Mouse (Mus musculus) thymus, adult 2 months (tissue): ENCODE data around the gene Fam53a.

Experiments used
- CTCF ChIP-seq: fragments of 200-500 bp; IDR thresholded peaks from 2 replicates; pipeline ENCODE4 v1.5.1; 2012; ENCODE audit warnings: mild to moderate bottlenecking, control low read depth, low read length, moderate library complexity, borderline replicate concordance; ENCODE audit not compliant: control insufficient read depth, poor library complexity, insufficient read depth; ENCODE audit errors: extremely low read depth
- POLR2A ChIP-seq: fragments of 200-500 bp; IDR thresholded peaks from 2 replicates; pipeline ENCODE4 v1.6.1; 2012; ENCODE audit warnings: mild to moderate bottlenecking, low read length, control low read depth, moderate library complexity; ENCODE audit not compliant: control insufficient read depth, poor library complexity, insufficient read depth; ENCODE audit errors: extremely low read depth

- no peak for TF ChIP-seq POLR2A
- no peak for TF ChIP-seq CTCF
Observed at GRCm38 (mm10) chr5:33627968-33628367, 1.5 kb downstream of the Fam53a start.
